Mouse (Mus musculus) adipose tissue, adult 10 weeks (tissue): ENCODE results near the gene Spdya. TPM values are rescaled to one million over a fixed set of nuclear protein-coding genes. Genes with fewer than 3 reads are reported as not detected.

Experiments
- polyA plus RNA-seq: library from polyadenylated mRNA; stranded (reverse); fragments of 350-450 nt; fragmentation: Illumina TruSeq; extraction: RNeasy Lipid Tissue Mini Kit (QIAGEN cat#74804); gene quantifications from one replicate; pipeline ENCODE4 v1.2.3, GENCODE M21; 2014; ENCODE audit warnings: low read depth, low replicate concordance

The Spdya gene
- 2.5 TPM for polyA plus RNA-seq

GRCm38 (mm10) chr17:71551757-71552451 lies at the start of gene Spdya:
Spdya (plus strand) TSS chr17:71552061.

GRCm38 (mm10) chr17:71526711-71527564 lies 24.9 kb upstream of the Spdya start, which contains the start of gene Ndc80:
Ndc80 (minus strand) TSS chr17:71526857.

GRCm38 (mm10) chr17:71615638-71616318 lies 63.9 kb downstream of the Spdya start, which contains the start of gene Wdr43:
Wdr43 (plus strand) TSS chr17:71615895.

Other genes with a start within 250 kb of the Spdya start
- 17.9 TPM for gene Emilin2, start 240.1 kb upstream of the Spdya start, polyA plus RNA-seq
- gene Gm4707, start 92.1 kb upstream of the Spdya start, polyA plus RNA-seq = not detected
- 26.4 TPM for gene Smchd1, start 76.7 kb upstream of the Spdya start, polyA plus RNA-seq
- gene Ndc80, start 25.2 kb upstream of the Spdya start, polyA plus RNA-seq = 1.3 TPM
- 30.3 TPM for gene Wdr43, start 63.8 kb downstream of the Spdya start, polyA plus RNA-seq
- gene Togaram2, start 121.2 kb downstream of the Spdya start, polyA plus RNA-seq = 3.0 TPM
- 0.05 TPM for gene Pcare, start 200.8 kb downstream of the Spdya start, polyA plus RNA-seq
- gene Clip4, start 216.4 kb downstream of the Spdya start, polyA plus RNA-seq = 11.5 TPM